Mouse (Mus musculus) megakaryocyte, embryonic 14.5 days (primary cell): ENCODE results near the gene Cacul1. TPM values are rescaled to one million over a fixed set of nuclear protein-coding genes. Genes with fewer than 3 reads are reported as not detected.

Experiments
- H3K27me3 ChIP-seq: replicated peaks from 2 replicates; pipeline ENCODE3; 2012; ENCODE audit warnings: inconsistent platforms
- H3K36me3 ChIP-seq: replicated peaks from 2 replicates; pipeline ENCODE3; 2012; ENCODE audit warnings: low read length, inconsistent platforms, mixed read lengths
- H3K4me1 ChIP-seq: 2 replicates; pipeline ENCODE4 v1.6.1; 2012; ENCODE audit warnings: inconsistent platforms
- H3K4me3 ChIP-seq: replicated peaks from 2 replicates; pipeline ENCODE3; 2012; ENCODE audit warnings: moderate library complexity, mild to moderate bottlenecking, inconsistent platforms
- H3K9me3 ChIP-seq: 2 replicates; pipeline ENCODE4 v1.6.1; 2012; ENCODE audit warnings: inconsistent platforms
- FLI1 ChIP-seq: IDR thresholded peaks from 2 replicates; pipeline ENCODE4 v1.6.1; 2012; ENCODE audit warnings: low read length, inconsistent platforms, mixed read lengths
- GATA1 ChIP-seq: IDR thresholded peaks from 3 replicates; pipeline ENCODE4 v1.6.1; 2012; ENCODE audit warnings: mixed read lengths, low read length, inconsistent platforms, borderline replicate concordance
- polyA plus RNA-seq: library from polyadenylated mRNA; stranded (reverse); fragments of >175 nt; gene quantifications from 2 replicates; pipeline ENCODE4 v1.2.3, GENCODE M21; 2012; ENCODE audit warnings: low replicate concordance; ENCODE audit not compliant: insufficient read depth

The Cacul1 gene
- polyA plus RNA-seq, 1 experiment: 26.8 TPM

GRCm38 (mm10) chr19:60543302-60543701 is 37.5 kb downstream of the Cacul1 start:
- no peak for TF ChIP-seq GATA1
- no peak for TF ChIP-seq FLI1
- Histone ChIP-seq H3K4me1 (peaks cover 5% of the 10 kb centered on the region; the same call in 1 of the 2 replicates), H3K9me3 (no peaks in the 10 kb centered on the region), H3K27me3 (no peaks in the 10 kb centered on the region), H3K4me3 (no peak overlapping the region), H3K36me3 (peaks cover 67% of the 10 kb centered on the region)

- no peaks in the 10 kb centered on the region for H3K4me1 ChIP-seq
Observed at GRCm38 (mm10) chr19:60531897-60532296, 48.9 kb downstream of the Cacul1 start.

DNA sequence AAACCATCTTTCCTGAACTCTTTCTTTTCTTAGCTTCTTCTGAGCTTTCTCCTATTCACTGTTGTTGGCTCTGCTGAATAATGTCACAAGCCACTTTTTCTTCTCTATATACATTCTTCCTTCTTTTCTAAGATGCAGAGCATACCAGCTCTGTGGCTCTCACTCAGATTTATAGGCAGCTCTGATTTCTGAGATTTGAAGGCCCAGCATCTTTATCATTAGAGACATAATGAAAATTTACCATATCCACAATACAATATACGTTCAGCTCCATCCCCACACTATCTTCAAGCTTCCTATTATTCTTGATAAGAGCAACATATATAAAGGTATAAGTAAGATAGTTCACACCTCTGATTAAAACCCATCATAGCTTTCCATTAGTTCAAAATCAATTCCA is 50.7 kb downstream of the Cacul1 start:
- no peaks in the 10 kb centered on the region for H3K9me3 ChIP-seq
- H3K4me3 ChIP-seq: no peak overlapping the region
- H3K4me1 ChIP-seq: no peaks in the 10 kb centered on the region
- TF ChIP-seq GATA1: no peak
- TF ChIP-seq FLI1: no peak
- peaks cover 72% of the 10 kb centered on the region for H3K36me3 ChIP-seq
- no peaks in the 10 kb centered on the region for H3K27me3 ChIP-seq

More at GRCm38 (mm10) chr19:60531897-60532296, 48.9 kb downstream of the Cacul1 start:
- Histone ChIP-seq H3K36me3 (peaks cover 69% of the 10 kb centered on the region), H3K27me3 (no peaks in the 10 kb centered on the region), H3K4me3 (no peak overlapping the region), H3K9me3 (no peaks in the 10 kb centered on the region)
- no peak for TF ChIP-seq GATA1
- TF ChIP-seq FLI1: no peak

GRCm38 (mm10) chr19:60529302-60529701 is 51.5 kb downstream of the Cacul1 start:
- Histone ChIP-seq H3K4me1 (no peaks in the 10 kb centered on the region), H3K4me3 (no peak overlapping the region), H3K27me3 (no peaks in the 10 kb centered on the region), H3K9me3 (no peaks in the 10 kb centered on the region), H3K36me3 (peaks cover 74% of the 10 kb centered on the region)
- TF ChIP-seq FLI1 (no peak), GATA1 (no peak)

- H3K36me3 ChIP-seq: peaks cover 69% of the 10 kb centered on the region
- no peak for TF ChIP-seq GATA1
- no peak for TF ChIP-seq FLI1
- no peaks in the 10 kb centered on the region for H3K27me3 ChIP-seq
- H3K4me1 ChIP-seq: no peaks in the 10 kb centered on the region
- no peaks in the 10 kb centered on the region for H3K9me3 ChIP-seq
- H3K4me3 ChIP-seq: no peak overlapping the region
Observed at GRCm38 (mm10) chr19:60528602-60529001, 52.2 kb downstream of the Cacul1 start.

DNA sequence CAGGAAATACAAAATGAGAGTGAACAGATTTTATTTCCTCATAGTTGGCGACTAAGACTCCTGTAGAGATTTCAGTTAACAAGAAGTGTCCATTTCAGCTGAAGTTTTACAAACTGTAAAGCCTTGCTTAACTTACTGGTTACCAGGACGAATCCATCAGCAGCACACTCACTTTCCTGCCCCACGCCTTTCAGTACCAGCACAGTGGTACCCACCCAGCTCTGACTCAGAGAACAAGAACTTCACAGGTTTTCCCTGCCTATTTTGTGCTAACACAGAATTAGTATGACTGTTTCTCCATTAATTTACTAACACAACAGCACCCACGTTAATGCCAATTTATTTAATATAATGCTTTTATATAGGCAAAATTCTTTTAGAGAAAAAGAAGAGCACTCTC is 53.9 kb downstream of the Cacul1 start:
- Histone ChIP-seq H3K36me3 (peaks cover 64% of the 10 kb centered on the region), H3K9me3 (0 out of 2 replicates have a peak, but pooled peaks cover 4% of the 10 kb centered on the region), H3K4me3 (no peak overlapping the region), H3K27me3 (no peaks in the 10 kb centered on the region), H3K4me1 (no peaks in the 10 kb centered on the region)
- TF ChIP-seq FLI1: no peak

DNA sequence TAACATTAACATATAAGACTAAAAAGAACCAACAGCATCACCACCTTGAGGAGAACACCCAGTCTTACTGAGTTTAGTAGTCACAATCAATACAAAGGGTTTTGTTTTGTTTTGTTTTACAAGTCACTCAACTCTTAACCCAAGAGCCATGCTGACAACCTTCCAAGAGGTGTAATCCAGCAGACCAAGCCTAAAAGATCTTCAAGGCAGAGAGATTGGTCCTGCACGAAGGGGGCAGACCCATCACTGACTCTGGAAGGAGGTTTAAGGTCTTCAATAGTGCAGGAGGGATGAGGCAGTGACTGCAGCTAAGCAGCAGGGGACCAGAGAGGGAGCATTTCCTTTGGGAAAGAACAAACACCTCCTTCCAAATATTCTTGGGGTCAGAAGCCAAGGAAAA is 55.7 kb downstream of the Cacul1 start:
- Histone ChIP-seq H3K27me3 (no peaks in the 10 kb centered on the region), H3K4me1 (no peaks in the 10 kb centered on the region), H3K9me3 (0 out of 2 replicates have a peak, but pooled peaks cover 4% of the 10 kb centered on the region), H3K4me3 (no peak overlapping the region), H3K36me3 (peaks cover 48% of the 10 kb centered on the region)
- TF ChIP-seq FLI1: no peak
- no peak for TF ChIP-seq GATA1

- TF ChIP-seq FLI1 (no peak), GATA1 (no peak)
Observed at GRCm38 (mm10) chr19:60524678-60525077, 56.1 kb downstream of the Cacul1 start.

DNA sequence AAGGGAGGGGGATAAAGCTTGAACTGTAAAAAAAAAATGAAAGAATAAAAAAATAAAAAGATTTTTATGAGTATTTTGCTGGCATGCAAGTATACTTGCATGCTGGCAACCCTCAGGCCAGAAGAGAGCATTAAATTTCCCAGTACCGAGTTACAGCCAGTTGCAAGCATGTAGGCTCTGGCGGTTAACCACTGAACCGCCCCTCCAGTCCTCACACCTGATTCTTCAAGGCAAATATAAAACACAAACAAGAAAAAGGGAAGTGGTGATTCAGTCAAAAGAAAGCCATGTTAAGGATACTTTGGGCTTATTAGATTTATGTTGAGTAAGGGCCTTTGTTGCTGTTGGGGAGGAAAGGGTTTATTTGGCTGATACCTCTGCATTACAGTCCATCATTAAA is 60.7 kb downstream of the Cacul1 start:
- H3K36me3 ChIP-seq: peaks cover 15% of the 10 kb centered on the region
- H3K4me1 ChIP-seq: no peaks in the 10 kb centered on the region
- H3K9me3 ChIP-seq: 0 out of 2 replicates have a peak, but pooled peaks cover 4% of the 10 kb centered on the region
- H3K27me3 ChIP-seq: no peaks in the 10 kb centered on the region
- TF ChIP-seq FLI1: no peak
- TF ChIP-seq GATA1: no peak
- H3K4me3 ChIP-seq: no peak overlapping the region

More at GRCm38 (mm10) chr19:60524678-60525077, 56.1 kb downstream of the Cacul1 start:
- H3K9me3 ChIP-seq: 0 out of 2 replicates have a peak, but pooled peaks cover 4% of the 10 kb centered on the region
- no peak overlapping the region for H3K4me3 ChIP-seq
- H3K4me1 ChIP-seq: no peaks in the 10 kb centered on the region
- H3K36me3 ChIP-seq: peaks cover 44% of the 10 kb centered on the region
- H3K27me3 ChIP-seq: no peaks in the 10 kb centered on the region

- Histone ChIP-seq H3K9me3 (no peaks in the 10 kb centered on the region), H3K4me1 (no peaks in the 10 kb centered on the region), H3K36me3 (no peaks in the 10 kb centered on the region), H3K27me3 (peaks cover 2% of the 10 kb centered on the region), H3K4me3 (no peak overlapping the region)
- TF ChIP-seq GATA1 (no peak), FLI1 (no peak)
Observed at GRCm38 (mm10) chr19:60515064-60515463, 65.8 kb downstream of the Cacul1 start.

DNA sequence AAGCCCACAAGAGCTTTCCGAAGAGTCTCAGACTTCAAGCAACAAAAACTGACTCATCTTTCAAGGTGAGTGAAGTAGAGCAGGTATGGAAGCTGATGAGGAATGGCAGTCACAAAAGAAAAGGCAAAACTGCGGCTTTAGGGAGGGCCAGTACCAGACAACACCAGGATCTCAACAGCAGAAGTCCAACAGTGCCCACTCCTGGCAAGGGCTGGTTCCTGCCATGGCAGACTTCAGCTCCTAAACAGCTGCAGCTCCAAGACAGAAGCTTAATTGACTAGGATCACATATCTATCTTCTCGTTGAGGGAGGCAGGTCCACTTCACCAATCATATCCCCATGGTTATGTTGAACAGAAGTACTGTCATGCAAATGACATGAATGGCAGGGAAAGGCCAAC is 67.4 kb downstream of the Cacul1 start:
- Histone ChIP-seq H3K4me1 (no peaks in the 10 kb centered on the region), H3K36me3 (no peaks in the 10 kb centered on the region), H3K4me3 (no peak overlapping the region), H3K27me3 (peaks cover 2% of the 10 kb centered on the region), H3K9me3 (no peaks in the 10 kb centered on the region)
- TF ChIP-seq FLI1 (no peak), GATA1 (no peak)

DNA sequence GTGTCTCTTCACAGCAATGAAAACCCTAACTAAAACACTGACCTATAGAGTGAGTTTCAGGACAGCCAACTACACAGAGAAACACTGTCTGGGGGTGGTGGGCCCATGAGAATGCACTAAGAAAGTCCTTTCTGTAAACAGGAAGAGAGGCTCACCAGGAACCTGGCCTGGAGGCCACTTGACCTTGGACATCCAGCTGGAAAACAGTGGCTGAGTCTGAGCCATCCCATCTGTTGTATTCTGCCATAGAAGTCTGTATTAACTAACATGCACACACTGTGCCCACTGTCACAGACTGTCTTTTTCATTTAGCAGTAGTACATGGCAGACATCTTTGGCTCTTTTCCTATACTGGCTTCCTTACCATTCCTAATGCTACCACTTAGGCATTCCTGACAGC is 80.6 kb downstream of the Cacul1 start:
- no peaks in the 10 kb centered on the region for H3K27me3 ChIP-seq
- H3K4me3 ChIP-seq: no peak overlapping the region
- no peaks in the 10 kb centered on the region for H3K4me1 ChIP-seq
- no peaks in the 10 kb centered on the region for H3K36me3 ChIP-seq
- no peaks in the 10 kb centered on the region for H3K9me3 ChIP-seq
- TF ChIP-seq GATA1: no peak
- TF ChIP-seq FLI1: no peak
